Mouse (Mus musculus): ENCODE data around the gene Hspa14. TPM values are rescaled to one million over a fixed set of nuclear protein-coding genes. Genes with fewer than 3 reads are reported as not detected.

Gene Hspa14
- polyA plus RNA-seq (2015; fragmentation: Nextera tagmentation; extraction: Ambion mirVana) = 137 and 138 TPM in 2 replicates

DNA sequence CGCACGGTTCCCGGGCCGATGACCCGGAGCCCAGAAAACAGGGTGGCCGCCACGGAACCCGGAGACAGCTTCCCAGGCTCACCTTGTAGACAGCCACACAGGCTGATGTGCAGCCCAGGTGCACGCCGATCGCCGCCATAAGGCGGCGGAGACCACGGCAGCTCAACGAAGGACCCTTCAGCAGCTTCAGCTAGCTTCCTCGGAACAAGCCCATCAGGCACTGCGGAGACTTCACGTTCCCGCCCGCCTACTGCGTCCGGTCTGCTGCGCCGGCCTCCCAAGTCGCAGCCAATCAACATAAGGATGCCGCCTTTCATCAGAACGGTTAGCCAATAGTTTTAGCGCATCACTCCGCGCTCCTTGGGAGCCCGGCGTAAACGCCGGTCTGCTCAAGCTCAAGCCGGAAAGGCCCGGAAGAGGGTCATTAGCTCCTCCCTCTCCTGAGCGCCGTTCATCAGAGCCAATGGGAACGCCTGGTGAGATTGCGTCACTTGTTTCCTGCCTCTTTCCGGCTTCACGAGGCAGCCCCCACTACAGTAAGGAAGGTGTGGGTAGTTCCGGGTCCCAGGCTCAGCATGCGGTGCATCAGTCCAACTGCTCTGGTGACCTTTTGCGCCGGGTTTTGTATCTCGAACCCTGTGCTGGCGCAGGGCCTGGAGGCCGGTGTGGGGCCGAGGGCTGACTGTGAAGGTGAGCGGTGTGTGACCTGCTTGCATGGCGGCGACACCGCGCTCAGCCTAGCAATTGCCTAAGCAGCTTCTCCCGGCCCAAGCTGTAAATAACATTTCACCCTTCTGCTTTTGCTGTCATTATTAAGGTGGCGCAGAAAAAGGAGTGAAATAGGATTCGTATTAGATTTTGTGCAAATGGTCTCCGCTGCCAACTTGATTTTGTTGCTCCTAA is at the start of gene Hspa14, which contains the start of the genes Gm45902 and Cdnf:
Gene Hspa14 (minus strand): TSS at position 263 of the 903 bp plus-strand sequence.
Gene Gm45902 (minus strand): TSS at position 239 of the 903 bp plus-strand sequence.
Gene Cdnf (plus strand): TSS at position 479 of the 903 bp plus-strand sequence.
- DNase-seq (ENCODE audit: low spot score) = peak; percentile 99

DNA sequence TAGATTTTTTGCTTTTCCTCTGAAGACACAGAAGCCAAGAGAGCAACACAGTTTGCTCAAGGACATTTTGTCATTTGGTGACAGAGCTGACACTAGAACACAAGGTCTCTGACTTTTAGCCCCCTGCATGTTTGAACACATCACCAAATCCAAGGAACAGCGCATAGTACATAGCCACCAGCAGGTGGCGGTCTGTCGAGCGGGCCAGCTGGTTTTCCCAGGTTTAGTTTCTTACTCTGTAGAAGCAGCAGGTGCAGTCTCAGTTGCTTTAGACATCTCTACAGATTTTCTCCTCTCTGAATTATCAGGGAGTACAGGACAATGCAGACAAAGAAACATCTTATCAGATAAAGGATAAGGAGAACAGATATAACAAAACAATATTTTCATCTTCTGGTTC is 34.0 kb upstream of the Hspa14 start:
- peak; percentile 82 for DNase-seq (ENCODE audit: low spot score)

DNA sequence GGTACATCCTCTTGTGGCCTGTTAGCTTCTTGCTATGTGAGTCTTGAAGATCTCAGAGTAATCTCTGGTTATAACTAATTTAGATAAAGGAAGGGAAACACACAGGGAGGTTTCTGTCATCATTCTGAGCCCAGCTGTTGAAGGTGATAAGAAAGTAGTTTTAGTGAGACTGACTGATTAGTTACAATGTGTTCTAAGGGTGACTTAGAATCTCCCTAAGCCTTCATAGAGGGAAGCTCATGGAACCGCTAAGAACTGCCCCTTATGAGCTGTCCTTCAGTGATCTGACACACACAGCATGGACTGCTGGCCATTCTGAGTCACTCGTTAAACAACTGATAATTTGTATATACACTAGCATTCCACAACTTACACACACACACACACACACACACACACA is 33.4 kb upstream of the Hspa14 start:
- DNase-seq (ENCODE audit: low spot score) = no peak

DNA sequence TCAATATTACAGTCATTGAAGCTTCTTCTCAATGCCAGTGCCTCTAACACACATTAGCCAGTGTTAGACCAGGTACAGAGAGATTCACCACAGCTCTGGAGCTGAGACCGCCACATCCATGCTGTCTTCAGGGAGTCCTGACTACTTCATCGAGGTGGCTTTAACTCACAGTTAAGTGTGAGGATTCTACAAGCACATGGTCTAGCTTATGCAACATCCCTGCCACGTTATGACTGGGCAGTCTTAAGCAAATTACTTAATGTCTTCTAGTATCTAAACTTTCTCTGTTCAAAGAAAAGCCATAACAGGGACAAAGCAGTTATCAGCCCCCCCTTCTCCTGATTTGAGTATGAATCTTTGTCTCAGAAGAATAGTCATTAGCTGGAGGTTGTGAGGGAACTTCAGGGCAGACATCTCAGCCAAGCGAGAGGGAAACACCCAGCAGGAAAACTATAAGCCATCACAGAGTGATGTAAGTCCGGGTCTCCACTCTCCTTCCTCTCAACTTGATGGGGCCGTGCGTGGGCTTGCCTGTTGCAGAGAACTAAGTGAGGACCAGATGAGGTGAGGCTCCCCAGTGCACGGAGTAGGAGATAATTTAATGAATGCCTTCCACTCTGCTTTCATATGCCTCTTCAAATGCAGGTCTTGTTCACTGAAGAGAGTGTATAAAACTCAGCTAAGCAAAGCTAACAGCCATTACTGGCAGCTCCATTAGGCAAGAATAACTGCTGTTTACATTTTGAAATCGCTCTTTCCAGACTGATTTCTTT is 28.9 kb upstream of the Hspa14 start:
- DNase-seq (ENCODE audit: low spot score) = no peak

DNA sequence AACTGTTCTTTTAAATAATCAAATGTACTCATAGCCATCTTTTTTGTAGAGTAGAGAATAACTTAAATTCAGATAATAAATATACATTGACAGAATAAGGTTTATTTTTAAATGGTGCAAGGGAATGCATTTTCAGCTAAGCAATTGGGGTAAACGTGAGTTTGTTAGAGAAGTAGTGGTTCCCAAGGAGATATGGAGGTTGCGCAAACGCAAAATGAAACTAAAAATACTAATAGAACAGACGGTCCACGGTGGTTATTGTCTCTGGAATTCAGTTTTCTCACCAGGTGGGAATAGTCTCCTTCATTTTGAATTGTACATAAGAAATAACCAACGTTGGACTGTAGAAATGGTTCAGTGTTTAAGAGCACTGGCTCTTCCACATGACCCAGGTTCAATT is 13.7 kb upstream of the Hspa14 start:
- no peak for DNase-seq (ENCODE audit: low spot score)

GRCm38 (mm10) chr2:3522558-3522957 is 9.9 kb upstream of the Hspa14 start:
- no peak for DNase-seq (ENCODE audit: low spot score)

GRCm38 (mm10) chr2:3512076-3512475 is 538 bp downstream of the Hspa14 start:
- DNase-seq (ENCODE audit: low spot score) = peak; percentile 48

GRCm38 (mm10) chr2:3500886-3501285 is 11.7 kb downstream of the Hspa14 start:
- DNase-seq (ENCODE audit: low spot score) = no peak

- DNase-seq (ENCODE audit: low spot score) = no peak
These were observed 13.1 kb downstream of the Hspa14 start for GRCm38 (mm10) chr2:3499543-3499942.

- no peak for DNase-seq (ENCODE audit: low spot score)
These were observed 18.7 kb downstream of the Hspa14 start for GRCm38 (mm10) chr2:3493833-3494409.

DNA sequence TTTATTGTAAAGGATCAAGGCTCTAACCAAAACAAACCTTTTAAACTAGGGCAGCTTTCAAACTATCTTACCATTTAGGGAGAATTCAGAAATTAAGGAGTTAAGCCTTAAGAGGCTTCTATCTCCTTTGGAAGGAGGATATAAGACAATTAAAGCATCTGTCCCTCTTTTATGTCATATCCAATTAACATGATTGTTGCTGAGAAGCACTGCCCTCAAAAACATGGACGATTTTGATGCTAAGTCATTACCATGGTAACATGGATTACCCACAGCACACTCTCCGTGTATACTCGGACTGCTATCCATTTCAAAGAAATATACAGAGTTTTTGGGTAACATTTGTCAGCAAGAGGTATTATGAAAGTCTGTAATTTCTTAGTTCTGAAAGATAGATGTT is 22.8 kb downstream of the Hspa14 start:
- no peak for DNase-seq (ENCODE audit: low spot score)

- no peak for DNase-seq (ENCODE audit: low spot score)
These were observed 32.4 kb downstream of the Hspa14 start for GRCm38 (mm10) chr2:3480239-3480638.

GRCm38 (mm10) chr2:3475746-3476251 is 36.8 kb downstream of the Hspa14 start:
- peak; percentile 21 for DNase-seq (ENCODE audit: low spot score)

DNA sequence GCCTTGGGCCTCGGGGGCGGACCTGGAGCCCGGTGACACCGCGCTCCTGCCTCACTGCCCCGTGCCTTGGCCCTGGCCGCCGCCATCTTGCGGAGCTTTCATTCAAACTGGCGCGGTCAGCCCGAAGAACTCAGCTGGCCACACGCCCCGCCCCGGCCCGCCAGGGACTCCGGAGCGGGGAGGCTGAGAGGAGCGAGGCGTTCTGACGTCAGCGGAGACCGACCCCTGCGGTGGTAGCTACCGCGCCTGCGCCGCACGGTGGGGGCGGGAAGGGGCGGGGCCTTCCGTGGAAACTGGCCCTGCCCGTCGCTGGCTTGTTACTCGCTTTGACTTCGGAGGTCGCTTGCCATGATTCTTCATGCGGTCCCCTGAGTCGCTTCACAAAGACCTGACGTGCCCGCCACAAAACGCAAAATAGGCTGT is 37.7 kb downstream of the Hspa14 start, which contains the start of gene Suv39h2:
Gene Suv39h2 (minus strand): TSS at position 171 of the 423 bp plus-strand sequence.
- peak; percentile 96 for DNase-seq (ENCODE audit: low spot score)

- DNase-seq (ENCODE audit: low spot score) = peak; percentile 70
These were observed 38.2 kb downstream of the Hspa14 start for GRCm38 (mm10) chr2:3474361-3474805.

DNA sequence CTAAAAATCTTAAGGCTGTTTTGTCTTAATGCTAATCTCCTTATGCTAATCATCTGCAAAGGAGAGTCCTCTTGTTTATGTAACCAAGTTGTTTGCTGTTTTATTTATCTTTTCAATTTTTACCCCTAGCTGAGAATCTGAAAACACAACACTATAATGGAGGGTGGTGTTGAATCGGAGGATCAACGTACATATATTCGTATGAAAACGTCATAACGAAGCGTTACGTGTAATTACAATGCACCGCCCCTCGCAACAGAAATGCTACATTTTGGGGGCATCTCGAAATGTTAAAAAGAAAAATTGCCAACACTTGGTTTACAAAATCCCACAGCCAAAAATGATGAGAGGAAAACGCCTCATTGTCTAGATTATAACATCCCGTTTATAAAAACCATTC is 38.7 kb downstream of the Hspa14 start:
- DNase-seq (ENCODE audit: low spot score) = peak; percentile 16

DNA sequence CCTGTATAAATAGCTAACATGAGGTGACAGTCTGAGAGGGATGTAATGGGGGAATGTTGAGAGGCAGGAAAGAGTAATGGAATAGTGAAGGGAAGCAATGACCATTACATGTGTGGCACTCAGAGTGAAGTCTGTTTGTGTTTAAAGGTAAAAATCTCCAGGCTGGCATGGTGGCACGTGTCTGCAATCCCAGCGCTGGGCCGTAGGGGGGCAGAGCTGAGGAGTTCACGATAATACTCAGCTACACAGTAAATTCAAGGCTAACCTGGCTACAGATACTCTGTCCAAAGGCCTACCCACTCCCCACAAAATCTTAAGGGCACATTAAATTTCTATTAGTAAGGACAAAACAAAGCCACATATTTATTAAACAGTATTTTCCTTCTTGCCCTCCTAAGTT is 56.0 kb downstream of the Hspa14 start:
- DNase-seq (ENCODE audit: low spot score) = no peak

GRCm38 (mm10) chr2:3453096-3453495 is 59.5 kb downstream of the Hspa14 start:
- DNase-seq (ENCODE audit: low spot score) = no peak

DNA sequence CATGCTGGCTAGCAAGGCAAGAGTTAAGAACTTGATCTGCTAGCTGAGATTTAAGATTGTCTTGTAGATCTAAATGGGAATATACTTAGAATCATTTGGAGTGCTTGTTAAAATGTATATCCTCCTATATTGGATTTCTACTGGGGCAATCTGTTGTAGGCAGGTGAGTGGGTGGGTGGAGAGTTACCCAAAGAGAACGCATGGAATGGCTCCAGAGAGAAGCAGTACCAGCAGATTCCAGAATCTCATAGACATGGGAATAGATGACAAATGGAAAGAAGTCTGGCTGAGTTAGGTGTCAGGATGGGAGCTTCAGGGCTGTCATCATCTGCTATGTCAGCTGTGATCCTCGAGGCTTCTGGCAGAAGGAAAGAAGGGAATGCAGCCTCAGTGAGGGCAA is 63.2 kb downstream of the Hspa14 start:
- no peak for DNase-seq (ENCODE audit: low spot score)

GRCm38 (mm10) chr2:3445984-3446383 is 66.6 kb downstream of the Hspa14 start:
- no peak for DNase-seq (ENCODE audit: low spot score)

GRCm38 (mm10) chr2:3444206-3444605 is 68.4 kb downstream of the Hspa14 start:
- DNase-seq (ENCODE audit: low spot score) = no peak
